Mouse (Mus musculus) thymus, adult 2 months (tissue): Measurements from ENCODE around the gene Trio. TPM values are rescaled to one million over a fixed set of nuclear protein-coding genes. Genes with fewer than 3 reads are reported as not detected.

ENCODE experiments used
- DNase-seq: peaks from one replicate; pipeline ENCODE4 v3.0.0; 2021
- H3K27ac ChIP-seq: fragments of 200-500 bp; 2 replicates; pipeline ENCODE4 v1.5.1; 2012; ENCODE audit warnings: low read length, control low read depth; ENCODE audit not compliant: control insufficient read depth, insufficient read depth
- H3K27me3 ChIP-seq: fragments of 200-500 bp; 2 replicates; pipeline ENCODE4 v1.6.1; 2012; ENCODE audit warnings: mild to moderate bottlenecking, low read length, moderate library complexity, mixed read lengths; ENCODE audit not compliant: control insufficient read depth, insufficient read depth
- H3K36me3 ChIP-seq: fragments of 200-500 bp; 2 replicates; pipeline ENCODE4 v1.6.1; 2012; ENCODE audit warnings: mild to moderate bottlenecking, low read length, moderate library complexity; ENCODE audit not compliant: control insufficient read depth, insufficient read depth
- H3K4me1 ChIP-seq: fragments of 200-500 bp; replicated peaks from 2 replicates; pipeline ENCODE4 v1.6.1; 2012; ENCODE audit warnings: low read length; ENCODE audit not compliant: control insufficient read depth, insufficient read depth
- H3K4me3 ChIP-seq: fragments of 200-500 bp; 2 replicates; pipeline ENCODE4 v1.5.1; 2012; ENCODE audit warnings: mild to moderate bottlenecking, low read length, control low read depth, moderate library complexity; ENCODE audit not compliant: control insufficient read depth, insufficient read depth
- CTCF ChIP-seq: fragments of 200-500 bp; IDR thresholded peaks from 2 replicates; pipeline ENCODE4 v1.5.1; 2012; ENCODE audit warnings: mild to moderate bottlenecking, control low read depth, low read length, moderate library complexity, borderline replicate concordance; ENCODE audit not compliant: control insufficient read depth, poor library complexity, insufficient read depth; ENCODE audit errors: extremely low read depth
- POLR2A ChIP-seq: fragments of 200-500 bp; IDR thresholded peaks from 2 replicates; pipeline ENCODE4 v1.6.1; 2012; ENCODE audit warnings: mild to moderate bottlenecking, low read length, control low read depth, moderate library complexity; ENCODE audit not compliant: control insufficient read depth, poor library complexity, insufficient read depth; ENCODE audit errors: extremely low read depth
- WGBS: fragments of 180-500 bp; shearing (Covaris S2); methylation state at CpG from one replicate; pipeline ENCODE4 v1.1.7; 2018; 5-methylcytosine and 5-hydroxymethylcytosine counted together
- polyA plus RNA-seq: library from polyadenylated mRNA; depleted of rRNA; stranded (reverse); fragments of >200 nt; gene quantifications from 2 replicates; pipeline ENCODE4 v1.2.3, GENCODE M21; 2012

The Trio gene
- polyA plus RNA-seq, 1 experiment: 24.9 TPM

DNA sequence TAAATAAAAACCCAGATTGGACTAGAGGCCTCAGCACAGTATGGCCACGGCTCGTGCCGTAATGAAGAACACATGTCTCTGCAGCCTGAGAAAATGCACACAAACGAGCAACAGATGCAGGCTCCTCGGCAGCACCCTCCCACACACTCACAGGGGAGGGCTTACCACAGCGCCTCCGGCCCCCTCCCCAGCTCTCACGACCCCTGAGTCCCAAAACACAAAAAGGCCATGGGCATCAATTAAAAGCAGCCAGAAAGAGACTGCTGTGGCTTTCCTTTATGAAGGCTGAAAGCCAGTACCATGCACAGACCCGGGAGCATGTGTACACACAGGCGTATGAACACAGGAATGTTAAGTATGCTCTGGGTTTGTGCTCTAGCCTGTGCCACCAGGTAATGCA, 245.8 kb downstream of the Trio start:
- Histone ChIP-seq H3K4me3 (no peak overlapping the region), H3K27ac (no peak overlapping the region), H3K4me1 (peaks cover 30% of the 10 kb centered on the region), H3K36me3 (no peaks in the 10 kb centered on the region), H3K27me3 (no peaks in the 10 kb centered on the region)
- DNase-seq: no peak
- WGBS: 92% methylated on average over 10 of the region's 10 CpGs
- no peak for TF ChIP-seq POLR2A
- no peak for TF ChIP-seq CTCF

DNA sequence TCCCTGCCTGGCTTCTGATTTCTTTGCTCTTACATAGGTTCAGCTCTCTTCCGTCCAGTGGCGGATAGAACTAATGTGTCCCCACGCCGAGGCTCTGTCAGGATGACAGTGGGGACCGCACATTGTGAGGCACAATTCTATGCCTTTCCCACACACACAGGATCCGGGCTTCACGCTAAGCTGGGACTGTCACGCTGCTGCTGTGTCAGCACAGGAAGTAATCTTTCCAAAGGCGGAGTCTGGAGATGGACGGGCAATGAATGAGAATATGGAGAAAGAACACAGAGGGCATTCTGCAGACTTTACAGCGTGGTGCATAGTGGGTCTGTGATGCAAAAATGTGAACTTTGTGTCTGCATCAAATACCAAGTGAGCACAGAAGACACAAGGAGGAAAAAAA, 246.2 kb downstream of the Trio start:
- no peak for DNase-seq
- no peak overlapping the region for H3K4me3 ChIP-seq
- peaks cover 28% of the 10 kb centered on the region for H3K4me1 ChIP-seq
- no peaks in the 10 kb centered on the region for H3K27me3 ChIP-seq
- H3K36me3 ChIP-seq: no peaks in the 10 kb centered on the region
- WGBS: 93% methylated on average over 11 of the region's 11 CpGs
- no peak for TF ChIP-seq POLR2A
- TF ChIP-seq CTCF: no peak
- H3K27ac ChIP-seq: no peak overlapping the region

GRCm38 (mm10) chr15:27778256-27778655, 247.4 kb downstream of the Trio start:
- Histone ChIP-seq H3K36me3 (no peaks in the 10 kb centered on the region), H3K4me1 (peaks cover 16% of the 10 kb centered on the region), H3K4me3 (no peak overlapping the region), H3K27me3 (no peaks in the 10 kb centered on the region), H3K27ac (no peak overlapping the region)
- 62% methylated on average over 3 of the region's 3 CpGs for WGBS
- no peak for DNase-seq
- TF ChIP-seq POLR2A (no peak), CTCF (no peak)

- Histone ChIP-seq H3K4me3 (no peak overlapping the region), H3K27me3 (no peaks in the 10 kb centered on the region), H3K27ac (no peak overlapping the region), H3K36me3 (no peaks in the 10 kb centered on the region), H3K4me1 (peaks cover 13% of the 10 kb centered on the region)
- DNase-seq: no peak
- no peak for TF ChIP-seq CTCF
- WGBS: 66% methylated on average over 11 of the region's 11 CpGs
These were observed 248.0 kb downstream of the Trio start for GRCm38 (mm10) chr15:27777455-27778190.

GRCm38 (mm10) chr15:27774481-27774880, 251.2 kb downstream of the Trio start:
- Histone ChIP-seq H3K27ac (no peak overlapping the region), H3K4me1 (peaks cover 10% of the 10 kb centered on the region), H3K36me3 (no peaks in the 10 kb centered on the region), H3K4me3 (no peak overlapping the region), H3K27me3 (no peaks in the 10 kb centered on the region)
- DNase-seq: no peak
- WGBS: 86% methylated on average over 7 of the region's 7 CpGs
- TF ChIP-seq CTCF (no peak), POLR2A (no peak)

DNA sequence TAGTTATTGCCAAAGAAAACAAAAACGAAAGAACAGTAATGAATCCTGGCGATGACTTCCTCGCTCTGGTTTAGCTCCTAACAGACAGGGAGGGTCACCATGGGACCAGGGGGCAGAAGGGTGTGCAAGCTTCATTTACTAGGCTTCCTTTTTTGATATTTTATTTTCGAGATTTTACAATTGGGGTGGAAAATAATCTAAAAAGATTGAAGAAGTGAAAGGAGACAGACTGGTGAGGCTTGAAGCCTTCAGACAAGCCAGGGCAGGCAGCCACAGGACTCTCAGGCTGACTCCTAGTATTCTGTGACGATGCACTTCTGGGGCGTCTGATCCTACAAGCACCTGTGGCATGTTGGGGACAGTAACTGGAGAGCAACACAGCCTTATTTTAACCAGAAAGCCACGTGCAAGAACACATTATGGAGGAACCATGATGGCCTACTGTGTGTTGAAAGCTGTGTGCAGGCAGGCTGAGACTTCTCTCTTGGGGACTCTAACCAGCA, 253.5 kb downstream of the Trio start:
- H3K4me1 ChIP-seq: peaks cover 5% of the 10 kb centered on the region
- WGBS: 87% methylated on average over 7 of the region's 7 CpGs
- H3K27me3 ChIP-seq: no peaks in the 10 kb centered on the region
- no peak for DNase-seq
- no peak for TF ChIP-seq POLR2A
- TF ChIP-seq CTCF: no peak
- H3K4me3 ChIP-seq: no peak overlapping the region
- H3K27ac ChIP-seq: no peak overlapping the region
- no peaks in the 10 kb centered on the region for H3K36me3 ChIP-seq

GRCm38 (mm10) chr15:27771581-27771980, 254.1 kb downstream of the Trio start:
- Histone ChIP-seq H3K4me1 (peaks cover under 1% of the 10 kb centered on the region), H3K27ac (no peak overlapping the region), H3K4me3 (no peak overlapping the region), H3K27me3 (no peaks in the 10 kb centered on the region), H3K36me3 (no peaks in the 10 kb centered on the region)
- 94% methylated on average over 7 of the region's 7 CpGs for WGBS
- no peak for TF ChIP-seq POLR2A
- no peak for TF ChIP-seq CTCF
- DNase-seq: no peak
